Mouse (Mus musculus): Measurements from ENCODE around the gene 1600014C23Rik.

Gene 1600014C23Rik

DNA sequence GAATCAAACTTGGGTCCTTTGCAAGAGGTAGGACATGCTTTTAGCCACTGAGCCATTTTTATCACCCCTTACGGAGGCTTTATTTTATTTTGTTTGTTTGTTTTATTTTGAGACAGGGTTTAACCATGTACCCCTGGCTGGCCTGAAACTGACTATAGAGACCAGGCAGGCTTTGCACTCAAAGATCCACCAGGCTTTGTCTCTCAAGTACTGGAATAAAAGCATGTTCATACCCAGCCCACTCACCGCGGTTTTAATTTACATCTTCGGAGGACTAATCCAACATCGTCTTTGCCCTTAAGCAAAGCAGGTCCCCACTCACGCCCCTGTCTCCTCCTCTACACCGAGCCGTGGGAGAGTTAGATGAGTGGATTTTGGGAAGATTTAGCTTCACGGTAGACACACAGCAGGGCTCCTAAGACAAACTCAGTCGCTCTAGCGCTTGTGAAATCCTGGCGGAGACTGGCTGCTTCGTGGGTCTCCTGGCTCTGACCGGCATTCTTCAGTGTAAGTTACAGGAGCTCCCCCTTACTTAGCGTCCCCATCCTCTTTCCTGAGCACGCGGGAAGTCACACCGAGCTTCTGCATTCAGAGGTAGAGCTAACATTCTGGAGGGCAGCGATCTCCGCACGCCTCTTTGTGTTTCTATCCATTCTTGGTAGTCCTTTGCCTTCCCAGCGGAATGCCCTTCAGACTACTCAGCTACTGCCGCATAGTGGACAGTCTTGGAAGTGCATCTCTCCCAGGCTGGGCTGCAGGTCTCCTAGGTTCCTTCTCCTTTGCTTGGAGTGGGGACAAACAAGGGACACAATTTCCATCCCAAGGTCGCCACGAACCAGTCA lies 9.7 kb downstream of the 1600014C23Rik start:
- peak; percentile 85 for DNase-seq

DNA sequence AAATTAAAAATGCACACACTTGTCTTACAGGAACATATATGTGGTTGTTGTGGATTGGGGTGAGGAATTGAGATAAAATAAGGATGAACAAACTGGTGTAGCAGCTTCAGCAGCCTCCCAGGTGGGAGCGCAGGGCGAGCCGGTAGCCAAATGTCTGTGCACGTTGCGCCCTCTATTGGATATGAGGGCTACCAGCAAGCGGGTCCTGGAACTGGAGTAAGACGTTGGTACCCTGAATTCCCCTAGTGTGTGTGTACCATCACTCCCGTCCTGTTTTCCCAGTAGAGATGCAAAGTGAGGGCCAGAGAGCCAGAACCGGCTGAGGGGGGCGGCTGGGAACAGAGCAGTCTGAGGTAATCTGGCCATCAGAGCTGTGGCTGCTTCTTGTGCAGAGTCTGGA lies 15.3 kb downstream of the 1600014C23Rik start:
- DNase-seq = peak; percentile 75

DNA sequence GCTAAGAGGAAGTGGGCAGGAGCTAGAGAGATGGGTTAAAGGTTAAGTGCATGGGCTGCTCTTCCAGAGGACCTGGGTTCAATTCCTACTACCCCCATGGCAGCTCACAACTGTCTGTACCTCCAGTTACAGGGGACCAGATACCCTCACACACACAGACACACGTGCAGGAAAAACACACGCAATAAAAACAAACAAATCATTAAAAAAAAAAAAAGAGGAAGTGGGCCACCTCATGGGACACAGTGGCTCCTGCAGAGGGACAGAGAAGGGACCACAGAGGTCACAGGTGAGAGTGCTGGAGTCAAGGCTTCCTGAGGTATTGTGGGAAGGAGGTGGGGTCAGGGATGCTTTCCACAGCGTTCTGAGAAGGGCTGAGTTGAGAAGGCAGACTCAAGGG lies 22.1 kb downstream of the 1600014C23Rik start:
- DNase-seq = no peak

DNA sequence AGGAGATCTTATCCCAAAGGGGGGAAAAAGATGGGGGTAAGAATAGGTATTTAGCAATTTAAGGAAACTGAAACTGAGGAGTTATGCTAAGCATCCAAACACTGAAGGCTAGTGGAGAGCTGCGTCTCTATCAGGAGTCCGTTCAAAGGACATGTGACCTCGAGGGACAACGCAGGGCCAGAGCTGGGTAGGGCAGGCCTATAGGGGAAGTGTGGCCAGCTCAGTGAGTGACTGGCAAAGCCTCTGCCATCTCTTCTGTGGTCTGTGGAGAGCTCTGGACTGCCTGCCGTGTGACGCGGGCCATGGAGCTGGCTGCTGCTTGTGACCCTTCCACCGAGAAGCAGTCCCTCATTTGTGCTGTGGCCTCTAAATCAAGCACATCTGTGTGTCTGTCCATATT lies 23.2 kb downstream of the 1600014C23Rik start:
- no peak for DNase-seq

DNA sequence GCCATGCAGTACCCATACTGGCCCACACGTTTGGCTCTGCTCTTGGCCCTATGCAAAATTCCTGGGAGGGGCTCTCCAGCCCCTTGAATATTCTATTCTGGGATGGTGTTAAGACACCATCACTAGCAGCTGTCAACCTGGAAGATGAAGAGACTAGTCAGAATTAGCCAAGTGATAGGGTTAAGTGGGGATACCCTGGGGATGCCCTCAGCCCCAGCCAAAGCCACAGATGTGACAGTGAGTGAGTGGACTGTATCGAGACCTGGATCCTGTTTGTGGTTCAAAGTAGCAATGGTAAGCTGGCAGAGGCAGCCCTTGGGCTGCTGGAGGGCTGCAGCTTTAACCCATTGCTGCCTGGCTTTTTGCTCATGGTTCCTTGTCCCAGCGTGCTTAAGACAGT lies 23.8 kb downstream of the 1600014C23Rik start:
- no peak for DNase-seq

DNA sequence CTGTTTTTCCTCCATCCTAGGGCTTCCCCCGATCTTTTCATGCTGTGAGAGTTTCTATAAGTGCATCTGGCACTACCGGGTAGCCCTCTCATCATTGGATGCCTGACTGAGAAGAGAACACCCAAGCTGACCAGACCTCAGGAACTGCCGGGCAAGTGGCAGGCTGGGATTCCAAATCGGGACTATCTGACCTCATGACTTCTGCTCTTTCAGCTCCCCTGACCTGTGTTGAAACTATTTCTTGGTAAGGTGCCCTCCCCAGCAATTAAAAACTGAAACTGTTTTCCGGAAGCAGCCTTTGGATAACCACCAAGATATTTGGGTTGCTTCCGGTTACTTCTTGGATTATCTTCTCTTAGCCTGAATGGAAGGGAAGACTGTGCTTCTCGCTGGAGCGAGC lies 25.5 kb downstream of the 1600014C23Rik start:
- DNase-seq = no peak

DNA sequence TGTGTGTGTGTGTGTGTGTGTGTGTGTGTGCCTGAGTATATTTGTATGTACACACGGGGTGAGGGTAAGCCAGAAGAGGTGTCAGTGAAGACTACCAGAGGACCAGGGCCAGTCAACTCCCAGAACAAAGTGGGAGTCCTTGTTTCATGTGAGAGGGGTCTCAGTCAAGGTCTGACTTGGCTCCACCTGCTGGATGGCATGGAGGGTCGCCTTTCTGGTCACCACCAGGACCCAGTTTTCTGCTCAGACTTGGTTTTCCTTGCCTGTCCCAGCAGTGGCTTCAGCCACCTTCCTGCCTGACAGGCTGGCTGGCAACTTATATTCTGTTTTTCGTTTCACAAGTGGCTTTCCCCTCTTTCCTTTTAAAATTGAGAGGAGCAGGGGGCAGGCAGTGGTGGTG lies 26.3 kb downstream of the 1600014C23Rik start:
- DNase-seq = no peak

DNA sequence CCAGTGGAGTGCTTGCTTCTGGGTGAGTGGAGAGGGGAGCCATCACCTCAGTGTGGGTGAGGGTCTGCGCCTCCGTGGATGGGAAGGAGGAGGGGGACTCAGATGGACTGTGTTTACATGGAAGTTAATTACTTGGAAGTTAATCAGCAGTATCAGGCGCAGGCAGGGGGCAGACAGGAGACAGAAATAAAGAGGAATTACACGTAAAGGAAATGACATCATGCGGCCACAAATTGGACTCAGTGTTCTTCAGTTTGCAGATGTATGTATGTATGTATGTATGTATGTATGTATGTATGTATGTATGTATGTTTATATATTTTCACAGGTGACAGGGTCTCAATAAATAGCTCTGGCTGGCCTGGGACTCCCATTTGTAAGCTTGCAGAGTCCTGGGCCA lies 26.8 kb downstream of the 1600014C23Rik start:
- no peak for DNase-seq

DNA sequence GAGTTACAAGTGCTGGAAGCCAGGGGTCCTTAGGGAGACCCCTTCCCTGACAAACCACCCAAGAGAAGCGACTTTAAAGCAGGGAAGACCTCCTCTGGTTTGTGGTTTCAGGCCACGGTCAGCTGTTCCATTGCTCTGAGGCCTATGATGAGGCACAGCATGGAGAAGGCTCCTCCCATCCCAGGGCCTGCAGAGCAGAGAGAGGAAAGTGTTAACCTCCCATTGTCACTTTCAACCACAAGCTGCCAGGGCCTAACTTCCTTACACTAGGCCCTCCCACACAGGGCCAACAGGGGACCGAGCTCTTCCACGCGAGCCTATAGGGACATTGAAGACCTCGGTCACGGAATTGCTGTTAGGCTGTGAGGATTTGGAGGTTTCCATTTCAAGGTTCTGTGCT lies 30.5 kb downstream of the 1600014C23Rik start:
- no peak for DNase-seq

DNA sequence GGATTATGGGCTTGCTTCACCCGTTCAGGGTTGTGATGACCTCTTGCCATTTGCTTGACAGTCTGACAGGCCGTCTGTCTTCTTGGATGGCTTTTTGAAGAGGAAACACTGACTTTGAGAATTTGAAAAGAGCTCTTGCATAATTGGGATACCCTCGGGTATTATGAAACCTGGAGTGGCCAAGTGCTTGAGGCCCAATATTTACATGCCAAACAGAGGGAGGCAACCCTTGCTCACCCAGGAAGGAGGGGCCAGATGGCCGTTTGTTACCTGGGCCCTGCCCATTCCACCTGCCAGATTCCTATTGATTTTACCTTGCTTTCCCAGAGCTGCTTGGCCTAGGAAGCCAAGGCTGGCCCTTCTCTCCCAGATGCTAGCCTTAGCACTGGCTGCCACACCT lies 31.4 kb downstream of the 1600014C23Rik start:
- no peak for DNase-seq

DNA sequence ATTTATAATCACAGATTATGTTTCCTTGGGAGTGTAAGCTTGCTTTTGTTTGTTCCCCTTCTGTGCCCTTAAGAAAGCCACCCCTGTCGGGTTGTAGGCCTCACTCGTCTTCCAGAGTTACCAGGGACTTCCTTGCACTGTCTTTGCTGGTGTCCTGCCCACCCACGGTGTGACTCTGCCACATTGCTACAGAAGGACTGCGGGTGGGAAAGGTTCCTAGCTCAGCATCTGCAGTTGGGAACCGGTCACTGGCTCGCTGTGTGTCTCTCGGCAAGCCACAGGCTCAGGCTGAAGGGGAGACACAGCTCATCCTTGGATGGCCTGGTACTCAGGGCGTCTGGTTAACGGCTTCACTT lies 32.4 kb downstream of the 1600014C23Rik start:
- DNase-seq = no peak

DNA sequence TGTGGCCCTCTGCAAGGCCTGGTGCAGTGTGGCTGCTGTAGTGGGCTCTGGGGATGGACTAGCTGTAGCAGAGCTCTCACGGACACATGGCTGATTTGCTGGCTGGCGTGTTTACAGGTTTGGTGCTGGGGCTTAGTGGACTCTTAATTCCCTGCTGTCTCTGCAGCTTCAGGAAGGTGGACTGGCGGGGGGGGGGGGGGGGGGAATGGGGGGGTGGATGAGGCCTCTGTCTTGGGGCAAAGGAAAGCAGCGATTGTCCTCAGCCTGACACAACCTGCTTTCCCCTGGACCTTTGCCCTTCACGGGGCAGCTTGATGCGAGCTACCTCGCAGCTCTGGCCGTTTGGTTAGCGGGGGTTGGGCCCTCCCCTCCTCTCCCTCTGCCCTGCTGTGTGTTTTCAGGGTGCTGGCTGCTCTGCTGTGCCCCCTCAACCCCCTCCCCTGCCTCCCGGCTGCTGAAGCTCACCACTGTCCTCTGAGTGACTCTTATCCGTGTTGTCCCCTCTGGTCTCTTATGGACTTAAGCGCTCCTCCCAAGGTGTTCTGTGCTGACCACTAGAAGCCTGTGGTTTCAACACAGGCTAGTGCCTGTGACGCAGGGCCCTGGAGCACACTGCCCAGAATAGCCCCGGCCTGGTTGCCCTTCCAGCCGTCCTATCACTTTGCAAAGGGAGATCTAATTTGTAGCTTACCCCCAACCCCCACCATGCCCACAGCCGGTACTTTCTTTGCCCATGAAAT lies 33.0 kb downstream of the 1600014C23Rik start:
- peak; percentile 23 for DNase-seq

DNA sequence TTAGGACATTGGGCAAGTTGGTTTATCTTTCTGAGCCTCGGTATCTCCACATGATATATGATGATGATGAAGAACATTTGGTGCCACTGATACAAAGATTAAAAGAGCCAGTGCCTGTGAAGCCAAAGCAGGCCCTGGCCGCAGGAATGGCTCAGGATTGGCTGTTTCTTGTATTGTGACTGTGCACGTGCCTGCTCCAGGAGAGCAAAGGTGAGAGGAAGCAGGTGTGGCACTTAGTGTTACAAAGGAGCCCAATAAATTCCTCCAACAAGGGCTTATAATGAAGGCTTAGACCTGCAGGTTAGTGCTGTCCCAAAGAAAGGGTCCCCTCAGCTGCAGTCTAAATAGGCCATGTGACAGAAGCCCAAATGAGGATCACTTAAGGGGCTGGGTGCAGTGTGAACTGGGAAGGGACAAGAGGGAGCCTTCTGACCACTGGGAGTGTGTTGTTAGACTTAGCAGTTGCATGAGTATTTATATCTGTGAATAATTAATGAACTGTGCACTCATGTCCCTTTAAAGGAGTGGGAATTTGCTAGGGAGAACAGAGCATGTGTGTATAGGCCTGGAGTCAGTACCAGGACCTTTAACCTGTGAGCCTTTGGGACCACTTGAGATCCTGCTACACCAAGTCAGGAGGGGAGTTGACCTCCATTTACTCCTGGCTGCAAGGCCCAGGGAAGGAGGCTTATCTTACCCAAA lies 34.5 kb downstream of the 1600014C23Rik start:
- no peak for DNase-seq

DNA sequence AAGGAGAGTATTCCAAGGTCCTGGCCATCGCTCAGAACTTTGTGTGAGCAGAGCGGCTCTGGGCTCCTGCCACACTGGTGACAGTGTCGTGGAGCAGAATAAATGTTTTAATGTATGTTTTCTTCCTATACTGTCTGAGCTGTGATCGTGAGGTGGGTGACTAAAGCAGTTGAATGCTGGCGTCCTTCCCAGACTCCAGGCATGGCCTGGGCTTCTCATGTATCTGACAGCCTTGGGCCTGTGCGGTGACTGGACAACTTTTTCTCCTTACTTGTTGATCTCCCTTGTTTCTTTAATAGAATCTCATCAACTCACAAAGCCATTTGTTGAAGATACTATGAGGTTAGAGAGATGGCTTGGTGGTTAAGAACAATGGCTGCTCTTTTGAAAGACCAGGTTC lies 35.3 kb downstream of the 1600014C23Rik start:
- DNase-seq = no peak

DNA sequence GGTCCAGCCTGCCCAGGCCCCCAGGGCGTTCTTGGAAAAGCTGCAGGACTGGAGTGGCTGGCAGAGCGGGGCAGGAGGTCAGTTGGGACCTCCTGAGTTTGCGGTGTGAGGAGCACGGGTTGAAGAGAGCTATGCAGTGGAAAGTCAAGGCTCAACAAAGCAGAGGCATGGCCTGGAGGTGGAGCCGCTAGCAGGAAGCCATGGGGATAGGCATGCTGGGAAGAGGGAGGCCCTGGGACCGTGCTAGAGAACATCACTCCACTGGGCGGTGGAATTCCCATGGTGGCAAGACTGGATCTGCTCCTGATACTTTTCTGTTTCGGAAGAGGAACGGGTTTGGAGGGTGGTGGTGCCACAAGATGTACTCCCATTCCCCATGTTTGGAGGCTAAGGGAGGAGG lies 36.7 kb downstream of the 1600014C23Rik start:
- DNase-seq = no peak

DNA sequence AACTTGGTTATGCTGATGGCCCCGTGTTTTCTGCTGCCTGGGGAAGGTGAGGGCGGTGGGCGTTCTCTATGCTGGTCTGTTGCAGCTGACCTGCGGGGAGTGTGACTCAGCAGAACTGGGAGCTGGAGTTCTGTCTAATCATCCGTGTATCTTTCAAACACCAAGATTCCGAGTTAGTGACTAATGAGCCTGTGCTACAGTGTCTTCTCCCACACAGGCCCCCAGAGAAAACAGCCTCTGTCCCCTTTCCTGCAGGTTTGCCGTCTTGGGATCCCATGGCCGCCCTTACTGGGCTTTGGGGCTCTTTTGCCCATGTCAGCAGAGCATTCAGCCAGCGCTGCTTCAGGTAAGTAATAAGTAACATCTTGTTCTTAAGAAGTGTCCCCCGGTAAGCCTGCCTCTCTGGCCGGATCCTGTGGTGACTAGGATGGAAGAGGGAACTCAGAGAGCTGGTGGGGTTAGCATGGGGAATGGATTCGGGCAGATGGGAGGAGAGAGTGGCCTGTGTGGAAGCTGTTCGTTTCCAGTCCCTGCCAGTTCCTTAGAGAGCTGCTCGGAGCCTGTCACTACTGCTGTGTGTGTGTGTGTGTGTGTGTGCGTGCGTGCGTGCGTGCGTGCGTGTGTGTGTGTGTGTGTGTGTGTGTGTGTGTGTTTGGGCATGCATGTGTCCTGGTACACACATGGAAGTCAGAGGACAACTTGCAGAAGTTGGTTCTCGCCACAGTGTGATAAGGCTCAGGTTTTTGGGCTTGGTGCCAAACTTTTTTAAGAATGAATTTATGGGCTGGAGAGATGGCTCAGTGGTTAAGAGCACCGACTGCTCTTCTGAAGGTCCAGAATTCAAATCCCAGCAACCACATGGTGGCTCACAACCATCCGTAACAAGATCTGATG lies 38.2 kb downstream of the 1600014C23Rik start:
- peak; percentile 51 for DNase-seq

DNA sequence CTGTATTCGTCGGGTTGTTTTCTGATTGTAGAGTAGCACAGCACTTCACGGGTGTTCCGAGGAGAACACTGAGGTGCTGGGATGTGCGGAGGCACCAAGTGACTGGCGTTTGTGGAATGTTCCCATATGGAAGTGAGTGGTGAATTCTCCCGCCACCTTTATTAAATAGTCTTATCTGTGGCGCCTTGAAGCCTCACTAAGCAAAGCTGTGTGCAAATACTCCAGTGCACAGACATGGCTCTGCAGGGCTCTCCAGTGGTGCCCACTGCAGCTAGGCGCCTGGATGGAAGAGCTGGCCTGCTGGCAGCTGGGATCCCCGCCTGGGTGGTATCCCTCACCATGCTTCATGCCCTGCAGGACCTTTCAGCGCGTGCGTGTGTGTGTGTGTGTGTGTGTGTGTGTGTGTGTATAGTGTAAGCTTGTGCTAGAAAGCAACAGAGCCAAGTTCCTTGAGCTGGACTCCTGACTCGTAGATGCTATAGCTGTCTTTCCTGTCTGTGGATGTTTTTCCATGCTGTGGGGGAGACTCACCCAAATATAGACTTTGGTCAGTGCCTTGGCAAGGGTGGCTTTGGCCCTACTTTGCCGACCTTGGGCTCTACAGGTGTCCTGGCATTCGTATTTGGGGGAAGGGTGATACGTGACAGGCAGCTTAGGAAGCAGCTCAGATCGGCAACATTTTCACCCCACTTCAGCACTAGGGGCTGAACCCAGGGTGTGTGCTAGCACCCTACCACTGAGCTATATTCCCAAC lies 39.7 kb downstream of the 1600014C23Rik start:
- peak; percentile 21 for DNase-seq

DNA sequence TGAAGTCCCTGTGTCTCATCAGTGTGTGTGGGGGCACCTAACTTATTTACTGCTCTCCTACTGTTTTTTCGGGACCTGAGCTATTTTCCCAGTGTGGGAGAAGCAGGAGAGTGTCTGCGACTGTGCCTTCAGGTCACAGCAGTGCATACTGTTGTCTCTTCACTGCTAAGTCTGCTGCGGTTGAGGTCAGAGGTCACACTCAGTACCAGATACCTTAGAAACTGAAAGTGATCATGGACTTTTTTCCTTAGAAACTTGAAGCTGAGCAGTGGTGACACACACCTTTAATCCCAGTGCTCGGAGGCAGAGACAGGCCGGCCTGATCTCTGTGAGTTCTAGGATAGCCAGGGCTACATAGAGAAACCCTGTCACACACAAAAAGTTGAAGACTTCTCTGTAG lies 41.5 kb downstream of the 1600014C23Rik start:
- DNase-seq = no peak

DNA sequence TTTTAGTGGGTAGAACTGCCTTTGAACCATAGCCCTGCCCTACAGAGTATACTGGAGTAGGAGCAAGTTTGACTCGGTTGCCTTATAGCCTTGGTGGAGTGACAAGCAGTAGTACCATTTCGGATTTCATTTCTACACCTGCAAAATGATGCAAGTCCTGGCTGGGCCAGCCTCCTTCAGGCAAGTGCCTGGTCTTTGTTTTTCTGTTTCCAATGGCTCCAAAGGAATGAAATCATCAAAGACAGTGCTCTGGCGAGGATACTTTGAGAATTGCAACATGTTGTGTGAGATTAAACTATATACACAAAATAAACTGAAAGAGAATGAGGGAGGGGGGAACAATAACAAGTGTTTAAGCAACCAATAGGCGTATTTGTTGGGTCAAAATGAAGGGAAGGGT lies 43.6 kb downstream of the 1600014C23Rik start:
- DNase-seq = no peak

DNA sequence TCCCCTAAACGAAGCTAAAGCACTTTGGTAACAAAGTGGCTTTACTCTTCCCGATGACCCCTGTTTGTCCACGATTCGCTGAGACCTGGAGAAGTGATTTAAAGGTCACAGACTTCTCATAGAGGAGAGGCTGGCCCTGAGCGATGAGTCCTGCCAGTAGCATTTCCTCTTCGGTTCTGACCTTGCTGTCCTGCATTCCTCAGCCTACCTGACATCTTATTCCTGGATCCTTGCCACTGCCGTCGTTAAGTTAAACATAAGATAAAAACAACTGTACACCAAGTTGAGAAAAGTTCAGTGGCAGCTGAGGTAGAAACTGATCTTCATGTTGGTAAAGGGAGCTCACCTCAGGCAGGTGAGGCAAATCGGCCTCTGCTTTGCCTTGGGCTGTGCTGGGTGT lies 44.5 kb downstream of the 1600014C23Rik start:
- DNase-seq = no peak

DNA sequence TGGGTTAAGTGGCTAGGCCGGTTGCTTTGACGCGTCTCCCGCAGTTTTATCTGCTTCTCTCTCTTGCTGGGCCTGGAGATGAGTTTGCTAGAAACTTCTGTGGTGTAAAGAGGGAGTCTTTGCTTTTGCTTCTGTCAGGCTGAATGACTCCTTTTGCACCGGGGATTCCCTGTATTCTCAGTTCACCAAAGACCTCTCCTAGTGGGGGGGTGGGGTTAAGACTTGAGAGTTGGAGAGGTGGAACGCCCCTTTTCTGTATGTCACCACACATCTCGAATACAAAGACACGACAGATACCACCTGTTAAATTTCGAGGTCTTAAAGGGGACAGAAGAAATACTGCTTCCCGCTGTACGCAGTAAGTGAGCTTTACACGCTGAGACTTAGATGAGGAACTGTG lies 46.9 kb downstream of the 1600014C23Rik start, which contains the start of gene Tmem63b:
TSS of gene Tmem63b (minus strand) at position 190 of the 400 bp plus-strand sequence.
- DNase-seq = no peak

DNA sequence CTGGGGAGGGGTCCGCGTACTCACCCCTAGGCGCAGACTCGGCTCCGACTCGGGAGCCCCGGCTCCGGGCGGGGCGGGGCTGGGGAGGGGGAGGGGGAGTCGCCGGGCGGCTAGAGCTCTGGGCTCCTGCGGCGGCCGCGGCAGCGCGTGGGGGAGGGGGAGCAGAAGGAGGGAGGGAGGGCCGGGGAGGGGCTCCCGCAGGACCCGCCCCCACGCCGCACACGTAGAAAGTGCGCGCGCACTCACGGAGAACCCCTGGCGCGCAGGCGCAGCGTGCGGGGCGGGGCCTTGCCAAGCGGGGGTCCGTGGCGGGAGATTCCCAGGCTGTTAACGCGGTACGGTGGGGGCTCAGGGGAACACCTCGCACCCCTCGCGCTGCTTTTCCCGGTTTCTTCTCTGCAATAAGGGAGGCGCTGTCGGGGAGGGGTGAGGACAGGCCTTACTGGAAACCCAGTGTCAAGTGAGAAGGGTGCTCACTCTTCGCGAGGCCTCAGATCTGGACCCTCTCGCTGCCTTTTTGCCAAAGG lies 47.5 kb downstream of the 1600014C23Rik start, which contains the start of gene Mrpl14:
TSS of gene Mrpl14 (plus strand) at position 230 of the 527 bp plus-strand sequence.
- peak; percentile 94 for DNase-seq
